Mouse (Mus musculus) thymus, postnatal 4 days (tissue): Measurements from ENCODE around the gene Ppbp.
"Not testable (repeated sequence)": the region's sequence is repeated elsewhere in the genome, so short reads cannot be mapped to it uniquely, and the experiment has no call there.

Experiments
- DNase-seq: peaks from one replicate; pipeline ENCODE4 v3.0.0; 2021

The Ppbp gene

DNA sequence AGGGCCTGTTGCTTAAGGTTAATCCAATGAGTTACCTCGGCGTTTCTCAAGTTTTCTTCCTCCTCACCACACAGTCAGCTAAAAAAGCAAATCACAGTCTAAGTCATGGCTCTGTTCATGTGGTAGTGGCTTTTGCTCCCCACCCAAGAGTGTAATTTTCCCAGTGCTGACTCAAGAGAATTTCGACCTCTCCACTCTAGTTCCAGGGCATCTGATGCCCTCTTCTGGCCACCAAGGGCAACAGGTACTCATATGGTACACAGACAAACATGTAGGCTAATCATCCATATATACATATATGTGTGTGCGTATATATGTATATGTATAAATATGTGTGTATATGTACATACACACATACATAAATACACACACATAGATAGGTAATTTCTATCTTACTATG is 19.8 kb downstream of the Ppbp start:
- DNase-seq: no peak

DNA sequence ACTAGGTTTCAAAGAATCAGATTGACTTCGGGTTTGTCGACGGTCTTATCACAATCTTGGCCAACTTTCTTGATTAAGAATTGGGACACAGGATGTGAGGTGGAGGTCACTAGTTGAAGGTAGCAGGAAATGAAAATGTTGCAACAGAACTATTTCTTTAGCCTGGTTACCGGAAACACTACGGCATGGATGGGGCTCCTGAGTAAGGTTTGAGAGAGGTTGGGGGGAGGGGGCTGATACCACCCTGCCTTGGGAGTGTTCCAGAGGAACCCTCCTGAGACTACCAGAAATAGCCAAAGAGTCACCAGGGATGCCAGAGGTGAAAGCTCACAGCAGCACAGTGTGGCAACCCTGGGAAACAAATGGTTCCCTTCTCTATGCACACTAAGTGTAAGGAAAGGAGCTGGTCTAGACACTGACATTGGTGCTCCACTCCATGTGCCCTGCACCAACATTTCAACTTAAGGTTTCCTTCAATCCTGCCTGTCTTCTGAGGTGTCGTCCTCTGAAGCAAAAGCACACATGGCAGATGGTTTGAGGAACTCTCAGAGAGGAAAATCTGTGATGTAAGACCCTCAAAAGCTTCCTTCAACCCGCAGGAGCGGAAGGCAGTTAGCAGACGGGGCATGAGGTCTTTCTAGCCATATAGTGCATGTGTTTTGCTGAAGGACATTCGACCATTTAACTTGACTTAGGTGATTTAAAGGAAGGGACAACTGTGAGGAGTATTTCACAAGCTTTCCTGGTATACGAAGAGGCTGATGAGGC is 21.2 kb downstream of the Ppbp start:
- DNase-seq: no peak

DNA sequence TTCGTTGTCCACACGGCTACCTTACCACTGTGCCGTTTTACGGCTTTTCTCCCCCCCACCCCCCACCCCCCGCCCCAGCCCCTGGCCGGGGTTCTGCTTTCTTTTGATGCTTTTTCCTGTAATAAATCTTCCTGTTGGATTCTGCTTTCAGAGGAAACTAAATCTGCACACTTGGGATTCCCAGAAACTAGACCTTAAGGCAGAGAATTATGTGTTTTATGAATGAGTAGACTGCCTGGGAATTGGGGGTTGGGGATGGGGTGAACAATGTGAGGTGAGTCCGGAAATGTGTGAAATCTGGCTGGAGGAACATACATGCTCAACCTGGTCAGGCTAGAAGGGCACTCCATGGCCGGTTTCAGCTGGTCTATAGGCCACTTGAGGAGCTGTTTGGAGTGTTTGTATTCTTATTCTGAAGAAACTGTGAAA is 21.8 kb downstream of the Ppbp start:
- DNase-seq: no peak

DNA sequence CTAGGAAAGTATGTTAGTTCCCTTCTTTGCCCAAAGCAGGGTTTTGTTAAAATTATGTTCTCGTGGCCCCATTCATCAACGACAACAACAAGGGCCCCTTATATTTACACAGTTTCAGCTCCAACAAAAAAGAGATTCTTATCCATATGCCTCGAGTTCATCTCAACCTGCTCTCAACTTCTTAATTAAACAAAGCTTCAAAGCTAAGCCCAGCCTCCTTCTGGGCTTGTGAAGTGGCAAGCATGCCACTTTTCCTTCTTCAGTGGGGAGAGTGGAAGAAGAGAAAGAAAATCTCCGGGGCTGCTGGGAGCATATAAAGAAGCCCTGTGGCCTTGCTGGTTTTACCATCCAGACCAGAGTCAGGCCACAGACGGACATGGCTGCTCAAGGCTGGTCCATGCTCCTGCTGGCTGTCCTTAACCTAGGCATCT is 25.9 kb downstream of the Ppbp start, which contains the start of gene Cxcl15:
Cxcl15 (plus strand) TSS at position 340 of the 431 bp plus-strand sequence.
- DNase-seq: no peak

DNA sequence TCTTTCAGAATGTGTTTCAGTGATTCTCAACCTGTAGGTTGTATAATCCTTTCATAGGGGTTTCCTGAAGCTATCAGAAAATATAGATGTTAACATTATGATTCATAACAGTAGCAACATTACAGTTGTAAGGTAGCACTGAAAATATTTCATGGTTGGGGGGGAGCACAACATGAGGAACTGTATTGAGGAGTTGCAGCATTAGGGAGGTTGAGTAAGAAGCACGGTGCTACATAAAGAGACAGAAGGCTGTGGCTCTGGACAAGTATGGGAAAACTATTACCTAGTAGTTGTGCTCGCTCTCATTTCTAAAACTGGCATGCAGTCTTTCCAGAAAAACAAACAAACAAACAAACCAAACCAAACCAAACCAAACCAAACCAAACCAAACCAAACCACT is 27.1 kb downstream of the Ppbp start:
- not testable (repeated sequence) for DNase-seq

DNA sequence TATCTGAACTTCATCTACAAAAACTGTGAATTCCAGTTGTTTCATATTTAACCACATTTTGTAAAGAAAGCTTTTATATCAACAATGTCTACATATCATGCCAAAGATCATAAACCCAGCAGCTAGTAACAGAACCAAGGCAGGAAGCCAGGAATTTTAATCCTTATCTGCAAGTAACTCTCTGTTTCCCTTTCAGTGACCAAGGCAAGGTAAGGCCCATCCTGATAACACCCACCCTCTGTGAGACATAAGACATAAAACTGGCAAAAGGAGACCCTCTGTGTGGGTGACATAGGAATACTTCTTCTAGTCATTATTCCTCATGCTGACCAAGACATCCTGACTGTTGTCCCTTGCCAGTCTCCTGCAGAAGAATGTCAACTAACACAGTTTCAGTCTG is 36.3 kb downstream of the Ppbp start:
- no peak for DNase-seq

DNA sequence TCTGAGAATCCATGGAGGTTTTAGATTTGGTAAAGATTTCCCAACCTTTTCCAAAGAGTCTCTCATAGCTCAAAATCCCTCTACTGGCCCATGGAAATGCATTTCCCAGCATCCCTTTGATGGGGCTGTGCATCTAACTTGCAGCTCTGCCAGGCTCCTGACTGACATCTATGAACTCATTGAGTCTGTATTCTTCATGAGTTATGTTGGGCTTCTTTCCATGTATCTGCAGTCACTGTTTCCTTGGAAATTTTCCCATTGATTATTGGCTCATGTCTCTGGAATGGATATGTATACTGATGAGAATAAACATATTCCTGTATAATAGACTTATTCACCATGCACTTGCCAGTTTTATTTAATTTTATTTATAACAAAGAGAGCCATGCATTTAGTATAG is 37.7 kb downstream of the Ppbp start:
- no peak for DNase-seq

DNA sequence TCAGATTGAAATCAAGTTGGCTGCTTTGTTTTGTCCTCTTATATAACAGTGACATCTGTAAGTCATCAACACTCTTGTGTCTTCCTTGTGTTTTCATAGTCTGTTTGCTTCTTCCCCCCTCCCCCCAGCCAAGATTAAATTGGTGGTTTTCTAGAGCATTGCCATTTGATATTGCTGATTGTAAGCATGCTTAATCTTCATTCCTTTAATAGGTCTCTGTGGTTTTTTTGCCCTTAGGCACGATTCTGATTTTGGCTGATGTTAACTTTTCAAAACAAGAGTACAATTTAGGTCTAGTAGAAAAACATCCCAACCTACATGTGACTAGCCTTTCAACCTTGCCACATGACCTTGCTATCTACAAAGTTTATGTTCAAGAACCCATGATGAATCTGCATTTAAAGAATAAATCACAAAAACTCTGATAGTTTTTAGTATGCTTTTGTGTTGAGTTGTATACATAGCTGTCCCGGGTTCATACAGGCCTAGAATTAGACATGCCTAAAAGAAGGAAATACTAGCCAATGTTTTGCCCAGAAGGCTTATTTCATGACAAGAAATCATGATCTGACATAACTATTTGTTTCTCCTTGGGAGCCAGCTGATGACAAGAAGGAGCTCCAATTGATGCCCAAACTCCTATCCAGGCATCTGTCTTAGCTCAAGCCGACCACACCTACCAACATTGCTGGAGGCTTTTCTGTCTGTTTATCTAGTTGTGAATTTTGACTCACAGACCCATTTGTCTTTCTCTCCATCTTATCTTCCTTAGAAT is 39.0 kb downstream of the Ppbp start:
- no peak for DNase-seq
